In genomic region chrX:47466721-47467499, GRCm38 (mm10) we compare ENCODE assay signal across 17 mouse cellular contexts.
DNase-seq lines count a peak whose midpoint lies in the region; ATAC-seq and TF ChIP-seq lines count a peak whose summit lies in the region.
"Had no signal": no experiment of that assay in that cellular context is flagged by ENCODE, and none has a peak within 500 bp of the region (broad histone marks: within the 10 kb centered on the region; RNA-seq: fewer than 3 reads in every experiment).

No protein-coding gene starts in this region.

- H3K27ac ChIP-seq in layer of hippocampus, adult 2 months, result no peak overlapping the region
- no peak overlapping the region for H3K27ac ChIP-seq in forebrain, postnatal 0 days (ENCODE audit: low read depth, low read length)
- peak overlapping the region; percentile 63 for H3K27ac ChIP-seq in midbrain, embryonic 13.5 days
- H3K27ac ChIP-seq: embryonic facial prominence, embryonic 10.5 days; heart, embryonic 10.5 days; limb, embryonic 13.5 days; liver, embryonic 15.5 days had no signal

- H3K4me2 ChIP-seq in forebrain, postnatal 0 days (ENCODE audit: low read depth), result no peak overlapping the region
- no peak overlapping the region for H3K4me2 ChIP-seq in midbrain, embryonic 13.5 days (replicated peaks)
- H3K4me2 ChIP-seq: limb, embryonic 13.5 days; liver, embryonic 15.5 days had no signal

- DNase-seq in layer of hippocampus, adult 2 months (ENCODE audit: low spot score in 2 of 2), result no peak
- DNase-seq in layer of hippocampus, adult 8-10 months (ENCODE audit: low spot score in 2 of 2), result no peak
- DNase-seq in forebrain, postnatal 0 days, result peak; percentile 27
- no peak for DNase-seq in liver
- DNase-seq in kidney, postnatal 4 days, result no peak
- no peak for DNase-seq in right cerebral cortex, postnatal 25 days
- DNase-seq: adrenal gland, postnatal 36 days; cerebellum, adult 9-11 months; gastrocnemius, postnatal 36 days; heart, postnatal 10 days; lung, postnatal 10 days had no signal

- no peak overlapping the region for H3K9ac ChIP-seq in forebrain, postnatal 0 days
- H3K9ac ChIP-seq in midbrain, embryonic 13.5 days (replicated peaks), result no peak overlapping the region
- H3K9ac ChIP-seq: limb, embryonic 13.5 days; liver, embryonic 15.5 days had no signal

- H3K27me3 ChIP-seq in forebrain, postnatal 0 days (ENCODE audit: insufficient read depth, low read length), result no peaks in the 10 kb centered on the region
- H3K27me3 ChIP-seq in midbrain, embryonic 13.5 days, result no peaks in the 10 kb centered on the region
- H3K27me3 ChIP-seq: limb, embryonic 13.5 days; liver, embryonic 15.5 days; megakaryocyte, embryonic 14.5 days had no signal

- TF ChIP-seq CTCF in layer of hippocampus, adult 2 months (conservative IDR thresholded peaks at IDR 0.05), result peak; percentile 37
- peak; percentile 26; the same call in 1 of the 2 replicates for TF ChIP-seq CTCF in forebrain, postnatal 0 days (IDR thresholded peaks at IDR 0.05; ENCODE audit: low read depth)

- no peak overlapping the region for H3K4me3 ChIP-seq in layer of hippocampus, adult 2 months
- H3K4me3 ChIP-seq in forebrain, postnatal 0 days (ENCODE audit: low read depth, low read length), result no peak overlapping the region
- H3K4me3 ChIP-seq in midbrain, embryonic 13.5 days (replicated peaks), result no peak overlapping the region
- H3K4me3 ChIP-seq: embryonic facial prominence, embryonic 10.5 days; heart, embryonic 10.5 days; limb, embryonic 13.5 days; liver, embryonic 15.5 days; megakaryocyte, embryonic 14.5 days had no signal

- H3K9me3 ChIP-seq in forebrain, postnatal 0 days (ENCODE audit: low read length), result no peaks in the 10 kb centered on the region
- H3K9me3 ChIP-seq in midbrain, embryonic 13.5 days, result no peaks in the 10 kb centered on the region
- H3K9me3 ChIP-seq: embryonic facial prominence, embryonic 10.5 days; heart, embryonic 10.5 days; limb, embryonic 13.5 days; liver, embryonic 15.5 days; megakaryocyte, embryonic 14.5 days had no signal

- no peak for ATAC-seq in forebrain, postnatal 0 days
- peak; percentile 64 for ATAC-seq in midbrain, embryonic 13.5 days

- no peaks in the 10 kb centered on the region for H3K36me3 ChIP-seq in forebrain, postnatal 0 days (ENCODE audit: insufficient read depth)
- H3K36me3 ChIP-seq in midbrain, embryonic 13.5 days, result no peaks in the 10 kb centered on the region
- H3K36me3 ChIP-seq: embryonic facial prominence, embryonic 10.5 days; heart, embryonic 10.5 days; limb, embryonic 13.5 days; liver, embryonic 15.5 days had no signal

- WGBS in forebrain, postnatal 0 days, result 35% methylated on average over 5 of the region's 5 CpGs
- 35% methylated on average over 5 of the region's 5 CpGs for WGBS in midbrain, embryonic 13.5 days

- no peaks in the 10 kb centered on the region for H3K4me1 ChIP-seq in forebrain, postnatal 0 days (ENCODE audit: insufficient read depth)
- peaks cover 9% of the 10 kb centered on the region for H3K4me1 ChIP-seq in midbrain, embryonic 13.5 days (replicated peaks)
- H3K4me1 ChIP-seq: embryonic facial prominence, embryonic 10.5 days; heart, embryonic 10.5 days; limb, embryonic 13.5 days; liver, embryonic 15.5 days; megakaryocyte, embryonic 14.5 days had no signal
